Mouse (Mus musculus): ENCODE results near the gene Nabp2. TPM values are rescaled to one million over a fixed set of nuclear protein-coding genes. Genes with fewer than 3 reads are reported as not detected.

The Nabp2 gene
- polyA plus RNA-seq, 1 experiment from 2014 or later = 61.9 TPM

DNA sequence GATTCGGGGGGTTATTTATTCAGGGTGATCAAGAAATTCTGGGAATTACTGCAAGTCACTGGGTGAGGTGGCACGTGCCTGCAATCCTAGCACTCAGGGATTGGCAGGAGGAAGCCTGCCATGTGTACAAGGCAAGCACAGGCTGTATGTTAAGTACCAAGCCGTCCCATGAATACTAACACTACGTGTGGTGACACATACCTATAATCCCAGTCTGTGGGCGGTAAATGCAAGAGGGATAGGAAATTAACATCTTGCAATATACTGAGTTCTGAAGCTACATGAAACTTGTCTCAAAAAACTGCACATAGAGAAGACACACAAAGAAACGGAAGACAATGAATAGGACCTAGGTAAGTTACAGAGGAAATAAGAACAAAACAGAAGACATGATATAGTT is 39.7 kb upstream of the Nabp2 start:
- ATAC-seq (ENCODE audit: low read depth) = no peak

DNA sequence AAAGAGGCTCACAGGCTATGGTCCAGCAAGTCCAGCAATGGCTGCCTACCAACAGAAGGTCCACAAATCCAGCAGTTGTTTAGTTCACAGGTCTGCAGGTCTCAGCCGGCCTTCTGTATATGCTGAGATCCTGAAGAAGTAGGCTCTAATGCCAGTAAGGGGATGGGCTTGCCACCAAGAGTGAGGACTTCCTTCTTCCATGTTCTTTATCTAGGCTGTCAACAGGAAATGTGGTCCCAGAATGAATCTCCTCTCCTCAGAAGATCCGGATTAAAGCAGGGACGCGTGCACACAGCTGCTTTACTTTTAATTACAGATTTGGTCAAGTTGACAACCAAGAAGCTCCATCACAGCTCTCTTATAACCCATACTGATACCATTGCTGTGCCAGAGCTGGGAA is 34.1 kb upstream of the Nabp2 start:
- no peaks in the 10 kb centered on the region for H3K4me1 ChIP-seq (ENCODE audit: control insufficient read depth, insufficient read depth, low read length)
- H3K27me3 ChIP-seq (replicated peaks; ENCODE audit: control insufficient read depth, insufficient read depth, low read length) = no peaks in the 10 kb centered on the region
- WGBS = 88% methylated on average over 4 of the region's 4 CpGs
- no peak overlapping the region for H3K4me2 ChIP-seq (ENCODE audit: low read depth, low read length)
- peaks cover 18% of the 10 kb centered on the region for H3K36me3 ChIP-seq (ENCODE audit: control insufficient read depth, insufficient read depth, low read length)
- no peak overlapping the region for H3K4me3 ChIP-seq (ENCODE audit: low read depth, low read length)
- no peak overlapping the region for H3K9ac ChIP-seq (ENCODE audit: low read depth, low read length)
- no peak overlapping the region for H3K27ac ChIP-seq (replicated peaks; ENCODE audit: low read depth, low read length)
- ATAC-seq (ENCODE audit: low read depth) = no peak
- H3K9me3 ChIP-seq (ENCODE audit: control insufficient read depth, low read length) = no peaks in the 10 kb centered on the region
- DNase-seq (ENCODE audit: low spot score) = no peak

More for the DNA sequence above, 39.7 kb upstream of the Nabp2 start:
- no peaks in the 10 kb centered on the region for H3K36me3 ChIP-seq (ENCODE audit: control insufficient read depth, insufficient read depth, low read length)
- 77% methylated on average over 6 of the region's 6 CpGs for WGBS
- no peak overlapping the region for H3K4me3 ChIP-seq (ENCODE audit: low read depth, low read length)
- H3K4me1 ChIP-seq (ENCODE audit: control insufficient read depth, insufficient read depth, low read length) = no peaks in the 10 kb centered on the region
- H3K9me3 ChIP-seq (ENCODE audit: control insufficient read depth, low read length) = no peaks in the 10 kb centered on the region
- no peak overlapping the region for H3K9ac ChIP-seq (ENCODE audit: low read depth, low read length)
- no peak for DNase-seq (ENCODE audit: low spot score)
- H3K27me3 ChIP-seq (replicated peaks; ENCODE audit: control insufficient read depth, insufficient read depth, low read length) = no peaks in the 10 kb centered on the region
- no peak overlapping the region for H3K4me2 ChIP-seq (ENCODE audit: low read depth, low read length)
- no peak overlapping the region for H3K27ac ChIP-seq (replicated peaks; ENCODE audit: low read depth, low read length)

DNA sequence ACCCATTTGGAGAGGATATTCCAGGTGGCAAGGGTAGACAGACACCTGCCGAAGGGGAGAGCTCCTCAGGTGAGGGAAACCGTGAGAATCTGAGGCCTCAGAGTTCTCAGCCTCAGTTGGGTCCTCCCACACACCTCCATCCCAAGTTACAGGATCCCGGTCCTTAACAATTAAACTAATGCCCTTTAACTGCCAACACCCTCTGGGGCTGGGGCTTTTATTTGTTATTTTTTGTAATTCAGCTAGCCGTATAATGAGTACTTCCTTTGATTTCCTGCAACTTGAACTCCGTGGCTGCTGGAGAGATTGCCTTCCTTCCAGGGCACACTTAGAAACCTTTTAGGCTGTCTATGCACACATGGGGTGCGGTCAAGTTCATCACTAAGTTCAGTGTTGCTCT is 33.1 kb upstream of the Nabp2 start:
- no peak overlapping the region for H3K4me3 ChIP-seq (ENCODE audit: low read depth, low read length)
- no peak overlapping the region for H3K4me2 ChIP-seq (ENCODE audit: low read depth, low read length)
- H3K36me3 ChIP-seq (ENCODE audit: control insufficient read depth, insufficient read depth, low read length) = peaks cover 29% of the 10 kb centered on the region
- ATAC-seq (ENCODE audit: low read depth) = no peak
- H3K27ac ChIP-seq (replicated peaks; ENCODE audit: low read depth, low read length) = no peak overlapping the region
- H3K9ac ChIP-seq (ENCODE audit: low read depth, low read length) = no peak overlapping the region
- WGBS = 61% methylated on average over 6 of the region's 6 CpGs
- H3K4me1 ChIP-seq (ENCODE audit: control insufficient read depth, insufficient read depth, low read length) = no peaks in the 10 kb centered on the region
- DNase-seq (ENCODE audit: low spot score) = no peak
- no peaks in the 10 kb centered on the region for H3K9me3 ChIP-seq (ENCODE audit: control insufficient read depth, low read length)
- H3K27me3 ChIP-seq (replicated peaks; ENCODE audit: control insufficient read depth, insufficient read depth, low read length) = no peaks in the 10 kb centered on the region

GRCm38 (mm10) chr10:128442718-128443117 is 31.4 kb upstream of the Nabp2 start:
- no peak overlapping the region for H3K4me3 ChIP-seq (ENCODE audit: low read depth, low read length)
- no peaks in the 10 kb centered on the region for H3K4me1 ChIP-seq (ENCODE audit: control insufficient read depth, insufficient read depth, low read length)
- no peak overlapping the region for H3K9ac ChIP-seq (ENCODE audit: low read depth, low read length)
- no peak for ATAC-seq (ENCODE audit: low read depth)
- H3K27me3 ChIP-seq (replicated peaks; ENCODE audit: control insufficient read depth, insufficient read depth, low read length) = no peaks in the 10 kb centered on the region
- WGBS = 75% methylated on average over 1 of the region's 1 CpGs
- no peaks in the 10 kb centered on the region for H3K9me3 ChIP-seq (ENCODE audit: control insufficient read depth, low read length)
- peaks cover 45% of the 10 kb centered on the region for H3K36me3 ChIP-seq (ENCODE audit: control insufficient read depth, insufficient read depth, low read length)
- H3K4me2 ChIP-seq (ENCODE audit: low read depth, low read length) = no peak overlapping the region
- DNase-seq (ENCODE audit: low spot score) = peak; percentile 50
- H3K27ac ChIP-seq (replicated peaks; ENCODE audit: low read depth, low read length) = no peak overlapping the region

- Histone ChIP-seq H3K4me3 (ENCODE audit: low read depth, low read length) (no peak overlapping the region), H3K36me3 (ENCODE audit: control insufficient read depth, insufficient read depth, low read length) (peaks cover 57% of the 10 kb centered on the region), H3K4me1 (ENCODE audit: control insufficient read depth, insufficient read depth, low read length) (no peaks in the 10 kb centered on the region), H3K9me3 (ENCODE audit: control insufficient read depth, low read length) (no peaks in the 10 kb centered on the region), H3K27ac (replicated peaks; ENCODE audit: low read depth, low read length) (no peak overlapping the region), H3K9ac (ENCODE audit: low read depth, low read length) (no peak overlapping the region), H3K4me2 (ENCODE audit: low read depth, low read length) (no peak overlapping the region), H3K27me3 (replicated peaks; ENCODE audit: control insufficient read depth, insufficient read depth, low read length) (no peaks in the 10 kb centered on the region)
- 86% methylated on average over 10 of the region's 10 CpGs for WGBS
- DNase-seq (ENCODE audit: low spot score) (no peak), ATAC-seq (ENCODE audit: low read depth) (no peak)
Observed at GRCm38 (mm10) chr10:128441324-128442119, 30.2 kb upstream of the Nabp2 start.

- no peak overlapping the region for H3K4me3 ChIP-seq (ENCODE audit: low read depth, low read length)
- no peaks in the 10 kb centered on the region for H3K27me3 ChIP-seq (replicated peaks; ENCODE audit: control insufficient read depth, insufficient read depth, low read length)
- ATAC-seq (ENCODE audit: low read depth) (no peak), DNase-seq (ENCODE audit: low spot score) (peak; percentile 30)
- WGBS = 65% methylated on average over 10 of the region's 10 CpGs
- no peak overlapping the region for H3K9ac ChIP-seq (ENCODE audit: low read depth, low read length)
- no peak overlapping the region for H3K27ac ChIP-seq (replicated peaks; ENCODE audit: low read depth, low read length)
- no peaks in the 10 kb centered on the region for H3K9me3 ChIP-seq (ENCODE audit: control insufficient read depth, low read length)
- H3K4me1 ChIP-seq (ENCODE audit: control insufficient read depth, insufficient read depth, low read length) = no peaks in the 10 kb centered on the region
- H3K36me3 ChIP-seq (ENCODE audit: control insufficient read depth, insufficient read depth, low read length) = peaks cover 68% of the 10 kb centered on the region
- H3K4me2 ChIP-seq (ENCODE audit: low read depth, low read length) = no peak overlapping the region
Observed at GRCm38 (mm10) chr10:128440407-128440806, 29.1 kb upstream of the Nabp2 start.

- no peak for ATAC-seq (ENCODE audit: low read depth)
- no peaks in the 10 kb centered on the region for H3K4me1 ChIP-seq (ENCODE audit: control insufficient read depth, insufficient read depth, low read length)
- H3K9ac ChIP-seq (ENCODE audit: low read depth, low read length) = no peak overlapping the region
- H3K4me2 ChIP-seq (ENCODE audit: low read depth, low read length) = no peak overlapping the region
- peaks cover 82% of the 10 kb centered on the region for H3K36me3 ChIP-seq (ENCODE audit: control insufficient read depth, insufficient read depth, low read length)
- H3K27ac ChIP-seq (replicated peaks; ENCODE audit: low read depth, low read length) = no peak overlapping the region
- no peaks in the 10 kb centered on the region for H3K27me3 ChIP-seq (replicated peaks; ENCODE audit: control insufficient read depth, insufficient read depth, low read length)
- H3K4me3 ChIP-seq (ENCODE audit: low read depth, low read length) = no peak overlapping the region
- WGBS = 72% methylated on average over 10 of the region's 10 CpGs
- no peak for DNase-seq (ENCODE audit: low spot score)
- H3K9me3 ChIP-seq (ENCODE audit: control insufficient read depth, low read length) = no peaks in the 10 kb centered on the region
Observed at GRCm38 (mm10) chr10:128438675-128439279, 27.5 kb upstream of the Nabp2 start.

DNA sequence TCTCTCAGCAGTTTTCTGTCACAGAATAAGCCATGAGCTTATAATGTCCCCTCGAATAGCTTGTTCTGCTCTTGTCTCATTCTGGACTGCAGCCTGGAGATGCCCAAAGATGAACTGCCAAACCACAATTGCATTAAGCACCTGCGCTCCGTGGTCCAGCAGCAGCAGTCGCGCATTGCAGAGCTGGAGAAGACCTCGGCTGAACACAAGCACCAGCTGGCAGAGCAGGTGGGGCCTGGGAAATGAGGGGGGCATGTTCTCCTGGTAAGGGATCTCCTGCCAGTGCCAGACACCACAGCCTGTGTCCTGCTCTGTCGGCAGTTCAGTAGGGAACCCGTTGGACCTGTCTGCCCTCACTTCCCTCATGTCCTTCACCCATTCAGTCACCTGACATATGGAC is 25.1 kb upstream of the Nabp2 start:
- Histone ChIP-seq H3K27ac (replicated peaks; ENCODE audit: low read depth, low read length) (no peak overlapping the region), H3K9ac (ENCODE audit: low read depth, low read length) (no peak overlapping the region), H3K36me3 (ENCODE audit: control insufficient read depth, insufficient read depth, low read length) (peaks cover 90% of the 10 kb centered on the region), H3K9me3 (ENCODE audit: control insufficient read depth, low read length) (no peaks in the 10 kb centered on the region), H3K4me2 (ENCODE audit: low read depth, low read length) (no peak overlapping the region), H3K27me3 (replicated peaks; ENCODE audit: control insufficient read depth, insufficient read depth, low read length) (no peaks in the 10 kb centered on the region), H3K4me3 (ENCODE audit: low read depth, low read length) (no peak overlapping the region), H3K4me1 (ENCODE audit: control insufficient read depth, insufficient read depth, low read length) (no peaks in the 10 kb centered on the region)
- DNase-seq (ENCODE audit: low spot score) (no peak), ATAC-seq (ENCODE audit: low read depth) (no peak)
- 97% methylated on average over 8 of the region's 8 CpGs for WGBS

DNA sequence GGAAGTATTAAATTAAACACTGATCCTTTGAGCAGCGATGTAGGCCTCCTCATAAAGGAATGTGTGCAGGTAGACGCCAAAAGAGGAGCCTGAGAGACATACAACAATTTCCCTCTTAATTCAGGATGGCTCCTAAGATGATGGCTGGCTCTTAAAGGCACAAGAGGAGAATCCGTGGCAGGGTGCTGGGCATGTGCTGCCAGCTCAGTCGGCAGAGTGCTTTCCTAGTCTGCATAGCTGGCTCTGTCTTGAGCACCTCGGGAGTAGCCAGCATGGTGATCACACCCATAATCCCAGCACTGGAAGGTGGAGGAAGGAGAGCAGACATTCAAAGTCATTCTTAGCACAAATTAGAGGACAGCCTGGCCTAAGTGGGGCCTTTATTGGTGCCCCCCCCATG is 24.6 kb upstream of the Nabp2 start:
- H3K27me3 ChIP-seq (replicated peaks; ENCODE audit: control insufficient read depth, insufficient read depth, low read length) = no peaks in the 10 kb centered on the region
- no peak overlapping the region for H3K27ac ChIP-seq (replicated peaks; ENCODE audit: low read depth, low read length)
- ATAC-seq (ENCODE audit: low read depth) (no peak), DNase-seq (ENCODE audit: low spot score) (no peak)
- H3K36me3 ChIP-seq (ENCODE audit: control insufficient read depth, insufficient read depth, low read length) = peaks cover 89% of the 10 kb centered on the region
- WGBS = 90% methylated on average over 5 of the region's 5 CpGs
- H3K4me2 ChIP-seq (ENCODE audit: low read depth, low read length) = no peak overlapping the region
- no peak overlapping the region for H3K9ac ChIP-seq (ENCODE audit: low read depth, low read length)
- no peak overlapping the region for H3K4me3 ChIP-seq (ENCODE audit: low read depth, low read length)
- H3K9me3 ChIP-seq (ENCODE audit: control insufficient read depth, low read length) = no peaks in the 10 kb centered on the region
- no peaks in the 10 kb centered on the region for H3K4me1 ChIP-seq (ENCODE audit: control insufficient read depth, insufficient read depth, low read length)
